Mouse (Mus musculus): ENCODE results near the gene Poln. TPM values are rescaled to one million over a fixed set of nuclear protein-coding genes. Genes with fewer than 3 reads are reported as not detected.

The Poln gene
- total RNA-seq, 2 experiments from 2014 or later: 0.61 to 1.0 TPM

DNA sequence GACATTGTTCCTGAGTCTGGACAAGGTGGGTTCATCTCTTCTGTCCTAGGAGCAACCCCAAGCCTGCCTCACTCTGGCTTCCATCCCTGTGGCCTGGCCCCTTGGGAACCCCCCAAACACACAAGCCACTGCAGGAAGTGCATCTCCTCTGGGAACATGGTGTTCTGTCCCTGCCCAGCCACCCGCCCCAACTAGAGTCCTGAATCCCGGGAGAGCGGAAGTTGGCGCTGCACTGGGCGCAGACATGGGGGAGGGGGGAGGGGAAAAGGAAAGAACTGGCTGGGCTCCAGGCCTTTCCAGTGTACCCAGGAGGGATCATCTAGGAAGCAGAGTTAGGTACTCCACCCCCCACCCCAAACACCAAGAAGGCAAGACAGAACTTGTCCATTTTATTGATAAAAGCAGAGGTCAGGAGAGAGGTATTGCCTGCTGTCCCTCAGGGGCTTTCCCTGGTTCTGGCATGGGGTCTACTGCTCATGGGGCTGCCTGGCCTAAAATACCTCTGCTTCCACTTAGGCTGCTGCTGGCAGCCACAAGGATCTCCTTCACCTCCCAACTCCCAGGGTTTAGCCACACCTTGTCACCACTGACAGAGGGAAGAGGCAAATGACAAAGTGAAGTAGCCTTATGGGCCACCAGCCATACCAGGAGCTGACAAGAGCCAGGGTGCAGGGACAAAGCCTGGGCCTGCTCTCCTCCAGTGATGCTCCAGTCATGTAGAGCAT is 14.1 kb upstream of the Poln start:
- H3K4me3 ChIP-seq: peak overlapping the region; percentile 9; the same call in 1 of the 2 replicates
- no peak for TF ChIP-seq CTCF (conservative IDR thresholded peaks at IDR 0.05)
- H3K27ac ChIP-seq: peak overlapping the region; percentile 97
- peak in 1 of 2 experiments; percentile 11 for DNase-seq (ENCODE audit: low spot score in 2 of 2)

DNA sequence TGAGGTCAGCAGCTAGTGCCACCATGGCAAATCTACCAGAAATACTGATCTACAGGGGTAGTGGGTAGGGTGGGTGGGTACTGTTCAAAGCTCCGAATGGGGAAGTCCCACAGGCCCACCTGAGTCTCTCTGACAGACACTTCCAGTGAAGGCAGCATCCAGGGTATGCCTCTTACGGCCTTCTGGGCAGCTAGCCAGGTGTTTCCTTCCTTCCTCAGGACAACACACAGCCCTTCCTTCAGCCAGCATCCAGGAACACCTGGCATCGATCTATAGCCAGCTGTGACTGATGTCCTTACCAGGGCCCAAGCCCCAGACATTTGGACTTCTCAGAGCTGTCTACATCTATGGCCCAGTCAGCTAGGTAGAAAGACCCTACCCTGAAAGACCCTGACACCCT is 13.2 kb upstream of the Poln start:
- H3K4me3 ChIP-seq: no peak overlapping the region; the same call in 1 of the 2 replicates
- DNase-seq (ENCODE audit: low spot score in 2 of 2): peak in 1 of 2 experiments; percentile 1
- no peak for TF ChIP-seq CTCF (conservative IDR thresholded peaks at IDR 0.05)
- peak overlapping the region; percentile 97 for H3K27ac ChIP-seq

DNA sequence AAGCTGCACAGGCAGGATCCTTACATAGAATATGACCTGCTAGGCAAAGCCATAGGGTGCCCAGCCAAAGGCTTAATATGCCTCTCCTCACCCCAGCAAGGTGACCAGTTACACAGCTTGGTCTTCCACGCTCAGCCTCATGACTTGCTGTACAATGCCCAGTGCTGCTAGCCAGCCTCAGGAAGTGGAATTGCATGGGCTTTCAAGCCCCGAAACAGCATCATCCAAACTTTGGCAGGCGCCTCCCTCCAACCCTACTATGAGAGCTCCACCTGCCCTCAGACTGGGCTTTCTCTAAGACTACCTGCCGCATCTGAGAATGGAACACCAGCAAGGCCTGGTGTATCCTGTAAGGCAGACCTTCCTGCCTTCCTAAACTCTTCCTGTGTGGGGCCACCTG is 8.6 kb upstream of the Poln start:
- Histone ChIP-seq H3K4me3 (no peak overlapping the region), H3K27ac (no peak overlapping the region)
- peak in 1 of 2 experiments; percentile 6 for DNase-seq (ENCODE audit: low spot score in 2 of 2)
- TF ChIP-seq CTCF (conservative IDR thresholded peaks at IDR 0.05): no peak

DNA sequence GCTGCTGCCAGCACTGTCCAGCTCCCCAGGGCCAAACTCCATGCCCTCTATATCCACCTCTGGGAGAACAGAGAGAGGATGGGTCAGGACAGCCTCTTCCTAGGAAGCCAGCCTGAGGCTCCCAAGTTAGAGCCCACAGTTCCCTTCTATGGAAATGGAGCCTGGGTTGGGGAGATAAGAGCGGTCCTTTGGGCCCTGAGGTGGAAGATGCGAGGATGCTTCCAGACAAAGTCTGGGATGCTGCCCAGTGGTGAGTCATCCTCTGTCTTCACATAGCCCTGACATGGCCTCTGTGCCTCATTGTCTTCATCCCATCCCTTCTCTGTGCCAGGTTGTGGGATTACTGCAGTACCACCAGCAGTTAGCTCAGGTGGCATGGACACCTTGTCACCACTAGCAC is 7.8 kb upstream of the Poln start:
- peak in 1 of 2 experiments; percentile 13 for DNase-seq (ENCODE audit: low spot score in 2 of 2)
- TF ChIP-seq CTCF (conservative IDR thresholded peaks at IDR 0.05): no peak
- Histone ChIP-seq H3K27ac (peak overlapping the region; percentile 39; the same call in 1 of the 2 replicates), H3K4me3 (no peak overlapping the region)

DNA sequence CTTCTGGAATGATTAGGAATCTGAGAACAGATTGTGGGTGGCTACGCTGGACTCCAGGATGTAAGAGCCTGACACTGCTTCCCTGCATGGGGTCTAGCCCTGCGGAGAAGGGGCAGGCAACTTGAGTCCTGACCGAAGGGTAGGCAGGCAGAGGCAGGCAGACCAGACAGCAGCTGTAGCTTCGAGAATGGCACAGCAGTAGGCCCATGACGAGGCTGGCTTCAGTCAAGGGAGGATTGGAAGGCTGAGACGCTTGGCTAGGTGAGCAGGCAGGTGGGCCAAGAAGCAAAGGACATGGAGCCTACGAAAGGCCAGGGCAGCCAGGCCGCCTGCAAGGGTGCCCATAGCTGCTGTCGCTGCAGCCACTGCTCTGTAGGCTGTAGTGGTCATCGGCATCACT is 7.4 kb upstream of the Poln start:
- TF ChIP-seq CTCF (conservative IDR thresholded peaks at IDR 0.05): no peak
- H3K4me3 ChIP-seq: no peak overlapping the region
- DNase-seq (ENCODE audit: low spot score in 2 of 2): no peak

DNA sequence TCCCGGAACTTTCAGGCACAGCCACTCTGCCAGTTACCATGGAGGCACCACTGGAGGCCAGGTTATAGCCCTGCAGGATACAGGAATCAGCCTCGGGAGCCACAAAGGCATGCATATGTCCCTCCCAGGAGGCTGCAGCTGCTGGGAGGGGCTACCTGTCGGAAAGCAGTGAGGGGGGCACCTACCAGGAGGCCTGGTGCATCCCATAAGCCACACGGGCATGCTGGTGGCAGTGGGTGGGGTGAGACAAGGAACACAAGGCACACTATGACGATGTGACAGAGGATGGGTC is 6.1 kb upstream of the Poln start:
- H3K27ac ChIP-seq: peak overlapping the region; percentile 53; the same call in 1 of the 2 replicates
- H3K4me3 ChIP-seq: no peak overlapping the region
- no peak for TF ChIP-seq CTCF (conservative IDR thresholded peaks at IDR 0.05)
- DNase-seq (ENCODE audit: low spot score in 2 of 2): no peak

More for the DNA sequence above, 7.4 kb upstream of the Poln start:
- peak overlapping the region; percentile 39; the same call in 1 of the 2 replicates for H3K27ac ChIP-seq

DNA sequence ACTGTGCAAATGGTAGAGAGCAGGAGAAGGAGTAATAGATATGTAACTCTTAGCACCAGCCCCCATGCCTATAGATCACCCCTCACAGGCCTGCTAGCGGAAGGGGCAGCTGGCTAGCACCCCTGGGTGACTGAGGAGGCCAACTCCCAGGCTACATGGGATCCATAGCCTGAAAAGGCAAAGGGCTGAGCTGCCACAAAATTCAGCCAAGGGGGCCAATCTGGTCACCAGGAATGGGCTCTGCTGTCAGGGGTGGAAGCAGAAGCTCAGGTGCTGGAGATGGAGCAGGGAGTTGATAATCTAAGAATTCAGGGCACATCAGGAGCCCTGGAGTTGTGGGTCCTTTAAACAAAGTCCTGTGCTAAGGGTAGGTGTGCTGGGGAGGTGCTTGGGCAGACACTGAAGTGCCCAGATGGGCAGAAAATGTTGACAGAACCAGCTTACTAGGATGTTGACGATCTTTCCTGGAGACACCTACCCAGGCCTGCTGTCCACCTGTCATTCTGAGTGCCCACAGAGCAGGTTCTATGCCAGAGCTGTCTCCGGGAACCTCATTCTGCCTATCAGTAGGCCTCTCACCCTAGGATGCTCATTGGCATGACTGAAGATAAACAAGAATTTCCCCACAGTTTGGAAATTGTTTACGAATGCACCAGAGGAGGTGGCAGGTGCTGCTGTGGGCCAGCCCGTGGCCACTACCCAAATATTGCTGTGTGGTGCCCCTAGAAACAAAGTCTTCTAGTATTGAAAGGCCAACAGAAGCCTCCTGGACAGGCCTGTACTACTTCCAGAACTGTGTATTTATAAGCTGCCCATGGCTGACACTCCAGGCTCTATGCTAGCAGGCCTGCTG is 5.5 kb upstream of the Poln start:
- TF ChIP-seq CTCF (conservative IDR thresholded peaks at IDR 0.05): no peak
- Histone ChIP-seq H3K4me3 (no peak overlapping the region), H3K27ac (peak overlapping the region; percentile 53; the same call in 1 of the 2 replicates)
- no peak for DNase-seq (ENCODE audit: low spot score in 2 of 2)

DNA sequence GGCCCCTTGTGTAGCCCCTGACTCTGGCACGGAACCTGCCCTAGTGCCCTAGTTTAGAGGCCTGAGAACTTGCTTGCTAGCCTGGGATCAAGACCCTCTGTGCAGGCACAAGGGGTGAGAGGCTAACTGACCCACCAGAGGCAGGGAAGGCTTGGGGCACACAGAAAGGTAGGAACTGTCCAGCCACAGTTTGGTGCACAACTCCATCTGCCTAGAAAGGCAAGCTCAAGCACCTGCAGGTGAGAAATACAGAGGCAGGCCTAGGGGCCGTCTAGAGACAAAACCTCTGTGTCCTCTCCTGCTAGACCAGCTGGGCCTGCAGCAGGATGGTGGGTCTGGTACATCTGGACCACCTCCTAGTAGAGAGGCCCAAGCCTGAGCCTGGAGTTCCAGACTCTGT is 4.8 kb upstream of the Poln start:
- Histone ChIP-seq H3K4me3 (no peak overlapping the region), H3K27ac (peak overlapping the region; percentile 53; the same call in 1 of the 2 replicates)
- no peak for TF ChIP-seq CTCF (conservative IDR thresholded peaks at IDR 0.05)
- DNase-seq (ENCODE audit: low spot score in 2 of 2): no peak

DNA sequence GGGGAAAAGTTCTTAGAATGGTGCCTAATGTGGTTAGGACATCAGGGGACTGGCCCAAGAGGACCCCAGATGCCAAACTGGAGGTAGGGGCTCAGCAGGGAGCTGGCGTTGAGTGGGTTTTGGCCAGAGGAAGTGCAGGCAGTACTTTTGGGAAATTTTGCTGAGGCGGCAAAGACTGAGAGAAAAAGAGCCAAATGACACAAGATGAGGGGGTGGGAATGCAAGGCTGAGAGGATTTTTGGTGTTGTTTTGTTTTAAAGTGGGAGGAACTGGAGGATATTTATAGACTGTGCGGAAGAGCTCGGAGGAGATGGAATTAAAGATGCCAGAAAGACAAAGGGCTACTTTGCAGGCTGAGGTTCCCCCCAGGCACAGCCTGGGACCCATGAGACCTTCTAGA is 1.5 kb upstream of the Poln start:
- peak in 1 of 2 experiments; percentile 57 for DNase-seq (ENCODE audit: low spot score in 2 of 2)

DNA sequence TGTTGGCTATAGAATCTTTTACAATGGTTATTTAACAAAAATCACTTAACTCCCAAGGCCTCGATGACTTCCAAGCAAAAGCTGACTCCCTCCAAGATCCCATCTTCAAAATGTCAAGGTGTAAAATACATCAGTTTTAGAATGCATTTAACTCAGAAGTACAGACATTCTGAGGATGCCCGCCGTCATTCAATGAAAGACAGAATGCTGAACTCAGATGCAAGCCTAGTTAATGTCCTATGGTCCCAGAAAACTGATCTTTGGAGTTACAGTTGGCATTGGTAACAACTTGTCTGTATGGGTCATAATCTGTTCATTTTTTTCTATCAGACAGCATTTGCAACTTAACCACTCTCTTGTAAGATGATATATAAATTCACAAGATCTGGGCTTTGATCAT is 706 bp upstream of the Poln start:
- H3K27ac ChIP-seq: peak overlapping the region; percentile 90
- no peak for TF ChIP-seq CTCF (conservative IDR thresholded peaks at IDR 0.05)
- no peak for DNase-seq (ENCODE audit: low spot score in 2 of 2)

More for the DNA sequence above, 1.5 kb upstream of the Poln start:
- Histone ChIP-seq H3K27ac (peak overlapping the region; percentile 90), H3K4me3 (no peak overlapping the region)
- no peak for TF ChIP-seq CTCF (conservative IDR thresholded peaks at IDR 0.05)

DNA sequence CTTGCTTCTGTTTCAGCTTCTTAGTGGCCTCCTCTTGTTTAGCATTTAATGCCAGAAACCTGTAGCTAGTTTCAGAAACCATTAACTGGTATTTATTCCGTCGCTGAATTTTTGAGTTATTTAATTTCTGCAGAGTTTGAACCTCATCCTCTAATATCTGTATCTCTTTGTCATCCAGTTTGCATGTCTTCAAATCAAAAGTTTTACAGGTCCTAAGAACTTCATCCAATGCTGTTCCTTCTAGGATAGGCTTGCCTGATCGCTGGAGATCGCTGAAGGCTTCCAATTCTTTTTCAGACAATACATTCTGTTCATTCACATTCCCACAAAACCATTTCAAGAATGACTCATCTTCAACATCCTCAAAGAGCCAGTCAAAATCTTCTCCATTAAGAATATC is 1.4 kb downstream of the Poln start:
- no peak overlapping the region for H3K27ac ChIP-seq
- no peak for DNase-seq (ENCODE audit: low spot score in 2 of 2)
- TF ChIP-seq CTCF (conservative IDR thresholded peaks at IDR 0.05): no peak
- no peak overlapping the region for H3K4me3 ChIP-seq

More for the DNA sequence above, 706 bp upstream of the Poln start:
- peak overlapping the region; percentile 88 for H3K4me3 ChIP-seq

DNA sequence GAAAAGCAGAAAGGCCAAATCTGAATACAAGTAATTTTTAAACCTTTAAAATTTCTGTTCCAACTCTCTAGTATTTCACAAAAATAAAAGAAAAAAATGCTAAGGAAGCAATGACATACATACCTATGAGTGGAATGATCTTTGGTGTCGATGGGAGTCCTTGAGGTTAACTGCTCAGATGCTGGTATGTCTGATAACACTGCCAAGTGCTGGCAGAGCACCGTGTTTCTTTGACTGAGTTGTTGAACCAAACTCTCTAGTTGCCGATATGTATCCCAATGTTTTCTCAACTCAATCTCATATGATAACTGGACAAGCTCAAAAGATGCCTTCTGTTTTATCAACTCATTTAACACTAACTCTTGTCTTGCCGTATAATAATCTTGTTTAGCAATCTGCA is 3.5 kb downstream of the Poln start:
- no peak overlapping the region for H3K4me3 ChIP-seq
- no peak for TF ChIP-seq CTCF (conservative IDR thresholded peaks at IDR 0.05)
- DNase-seq (ENCODE audit: low spot score in 2 of 2): no peak
- H3K27ac ChIP-seq: no peak overlapping the region

DNA sequence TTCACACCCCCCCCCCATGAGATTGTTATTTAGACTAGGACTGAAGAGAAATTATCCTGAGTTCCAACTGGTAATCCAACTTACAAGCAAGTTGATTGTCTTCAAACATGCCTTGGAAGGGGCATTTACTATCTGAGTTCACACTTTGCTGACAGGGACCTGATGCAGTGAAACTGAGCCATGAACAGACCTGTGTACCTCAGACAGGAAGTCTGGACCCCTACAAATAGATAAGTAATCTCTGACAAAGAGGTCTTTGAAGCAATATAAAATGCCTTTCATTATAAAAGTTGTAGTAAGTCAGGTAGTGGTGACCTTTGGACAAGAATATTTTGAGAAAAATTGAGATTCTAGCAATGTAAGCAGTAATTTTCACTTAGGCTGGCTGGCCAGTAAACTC is 20.8 kb downstream of the Poln start:
- no peak for TF ChIP-seq CTCF (conservative IDR thresholded peaks at IDR 0.05)
- DNase-seq (ENCODE audit: low spot score in 2 of 2): no peak
- Histone ChIP-seq H3K27ac (no peak overlapping the region), H3K4me3 (no peak overlapping the region)

Measured in layer of hippocampus, adult 2 months (tissue).